Mouse (Mus musculus): ENCODE data around the gene Taco1.
"Not testable (repeated sequence)": the region's sequence is repeated elsewhere in the genome, so short reads cannot be mapped to it uniquely, and the experiment has no call there.

Gene Taco1

GRCm38 (mm10) chr11:106065923-106066571, at the start of gene Taco1:
TSS of gene Taco1 (plus strand) at chr11:106066061.
- peak; percentile 98 for DNase-seq

GRCm38 (mm10) chr11:106016440-106016839, 49.4 kb upstream of the Taco1 start:
- DNase-seq: no peak

- DNase-seq: no peak
These were observed 45.7 kb upstream of the Taco1 start for GRCm38 (mm10) chr11:106020051-106020763.

- no peak for DNase-seq
These were observed 40.1 kb upstream of the Taco1 start for GRCm38 (mm10) chr11:106025774-106026173.

- DNase-seq: peak; percentile 73
These were observed 39.3 kb upstream of the Taco1 start for GRCm38 (mm10) chr11:106026465-106027151.

GRCm38 (mm10) chr11:106027607-106028006, 38.3 kb upstream of the Taco1 start:
- DNase-seq: no peak

GRCm38 (mm10) chr11:106032074-106032473, 33.8 kb upstream of the Taco1 start:
- not testable (repeated sequence) for DNase-seq

- no peak for DNase-seq
These were observed 32.4 kb upstream of the Taco1 start for GRCm38 (mm10) chr11:106033491-106033919.

GRCm38 (mm10) chr11:106034986-106035385, 30.9 kb upstream of the Taco1 start:
- no peak for DNase-seq

- DNase-seq: peak; percentile 95
These were observed 29.1 kb upstream of the Taco1 start, which contains the start of gene Dcaf7 for GRCm38 (mm10) chr11:106036548-106037417. TSS of gene Dcaf7 (plus strand) at chr11:106036872.

GRCm38 (mm10) chr11:106037418-106037751, 28.5 kb upstream of the Taco1 start:
- no peak for DNase-seq

GRCm38 (mm10) chr11:106044349-106044748, 21.5 kb upstream of the Taco1 start:
- no peak for DNase-seq

- no peak for DNase-seq
These were observed 20.6 kb upstream of the Taco1 start for GRCm38 (mm10) chr11:106045256-106045655.

- no peak for DNase-seq
These were observed 20.1 kb upstream of the Taco1 start for GRCm38 (mm10) chr11:106045780-106046179.

- DNase-seq: no peak
These were observed 19.3 kb upstream of the Taco1 start for GRCm38 (mm10) chr11:106046584-106046983.

GRCm38 (mm10) chr11:106053921-106054320, 11.9 kb upstream of the Taco1 start:
- no peak for DNase-seq

- no peak for DNase-seq
These were observed 11.3 kb upstream of the Taco1 start for GRCm38 (mm10) chr11:106054600-106054999.

GRCm38 (mm10) chr11:106055341-106055740, 10.5 kb upstream of the Taco1 start:
- DNase-seq: no peak

- DNase-seq: no peak
These were observed 8.9 kb upstream of the Taco1 start for GRCm38 (mm10) chr11:106056819-106057491.

GRCm38 (mm10) chr11:106058020-106058419, 7.8 kb upstream of the Taco1 start:
- DNase-seq: no peak

GRCm38 (mm10) chr11:106060549-106060948, 5.3 kb upstream of the Taco1 start:
- no peak for DNase-seq

GRCm38 (mm10) chr11:106061311-106061710, 4.5 kb upstream of the Taco1 start:
- DNase-seq: no peak

Measured in lung, postnatal 14 days (tissue).